Mouse (Mus musculus): ENCODE data around the gene Mt1.
A peak's percentile ranks its signal among the peaks of the same experiment; 100 is the strongest.
"Not testable (repeated sequence)": the region's sequence is repeated elsewhere in the genome, so short reads cannot be mapped to it uniquely, and the experiment has no call there.

Mt1 gene

GRCm38 (mm10) chr8:94178857-94179712 is at the start of gene Mt1:
Mt1 (plus strand) TSS chr8:94179082.
- peak; percentile 76 for DNase-seq (ENCODE audit: extremely low read depth, low read depth, low spot score)

- no peak for DNase-seq (ENCODE audit: extremely low read depth, low read depth, low spot score)
Measured at GRCm38 (mm10) chr8:94129133-94129789, 49.6 kb upstream of the Mt1 start.

GRCm38 (mm10) chr8:94130126-94130525 is 48.8 kb upstream of the Mt1 start:
- no peak for DNase-seq (ENCODE audit: extremely low read depth, low read depth, low spot score)

GRCm38 (mm10) chr8:94132096-94132495 is 46.8 kb upstream of the Mt1 start:
- no peak for DNase-seq (ENCODE audit: extremely low read depth, low read depth, low spot score)

GRCm38 (mm10) chr8:94134601-94135000 is 44.3 kb upstream of the Mt1 start:
- not testable (repeated sequence) for DNase-seq (ENCODE audit: extremely low read depth, low read depth, low spot score)

GRCm38 (mm10) chr8:94135556-94135955 is 43.3 kb upstream of the Mt1 start:
- peak; percentile 85 for DNase-seq (ENCODE audit: extremely low read depth, low read depth, low spot score)

GRCm38 (mm10) chr8:94136192-94136591 is 42.7 kb upstream of the Mt1 start:
- no peak for DNase-seq (ENCODE audit: extremely low read depth, low read depth, low spot score)

- no peak for DNase-seq (ENCODE audit: extremely low read depth, low read depth, low spot score)
Measured at GRCm38 (mm10) chr8:94136933-94137332, 41.9 kb upstream of the Mt1 start, which contains the start of gene Mt4. Mt4 (plus strand) TSS chr8:94137197.

- DNase-seq (ENCODE audit: extremely low read depth, low read depth, low spot score), result no peak
Measured at GRCm38 (mm10) chr8:94140266-94140795, 38.6 kb upstream of the Mt1 start.

- no peak for DNase-seq (ENCODE audit: extremely low read depth, low read depth, low spot score)
Measured at GRCm38 (mm10) chr8:94148236-94148635, 30.6 kb upstream of the Mt1 start.

GRCm38 (mm10) chr8:94150925-94151324 is 28.0 kb upstream of the Mt1 start:
- no peak for DNase-seq (ENCODE audit: extremely low read depth, low read depth, low spot score)

- no peak for DNase-seq (ENCODE audit: extremely low read depth, low read depth, low spot score)
Measured at GRCm38 (mm10) chr8:94152513-94153300, 26.2 kb upstream of the Mt1 start, which contains the start of gene Mt3. Mt3 (plus strand) TSS chr8:94152607.

GRCm38 (mm10) chr8:94153451-94153850 is 25.4 kb upstream of the Mt1 start:
- no peak for DNase-seq (ENCODE audit: extremely low read depth, low read depth, low spot score)

GRCm38 (mm10) chr8:94154537-94154936 is 24.3 kb upstream of the Mt1 start:
- DNase-seq (ENCODE audit: extremely low read depth, low read depth, low spot score), result no peak

- no peak for DNase-seq (ENCODE audit: extremely low read depth, low read depth, low spot score)
Measured at GRCm38 (mm10) chr8:94156092-94156491, 22.8 kb upstream of the Mt1 start.

- not testable (repeated sequence) for DNase-seq (ENCODE audit: extremely low read depth, low read depth, low spot score)
Measured at GRCm38 (mm10) chr8:94165772-94166171, 13.1 kb upstream of the Mt1 start.

GRCm38 (mm10) chr8:94167244-94167643 is 11.6 kb upstream of the Mt1 start:
- no peak for DNase-seq (ENCODE audit: extremely low read depth, low read depth, low spot score)

GRCm38 (mm10) chr8:94169547-94169946 is 9.3 kb upstream of the Mt1 start:
- no peak for DNase-seq (ENCODE audit: extremely low read depth, low read depth, low spot score)

GRCm38 (mm10) chr8:94171321-94171755 is 7.5 kb upstream of the Mt1 start:
- peak; percentile 68 for DNase-seq (ENCODE audit: extremely low read depth, low read depth, low spot score)

GRCm38 (mm10) chr8:94172075-94172808 is 6.6 kb upstream of the Mt1 start, which contains the start of gene Mt2:
Mt2 (plus strand) TSS chr8:94172664.
- DNase-seq (ENCODE audit: extremely low read depth, low read depth, low spot score), result no peak
